Mouse (Mus musculus) MEL (cell line): ENCODE measurements around the gene Isoc2a. TPM values are rescaled to one million over a fixed set of nuclear protein-coding genes. Genes with fewer than 3 reads are reported as not detected.

Experiments used
- DNase-seq: peaks from one replicate; pipeline ENCODE4 v3.0.0; 2011; ENCODE audit warnings: low read depth, low spot score
- H3K27ac ChIP-seq: 2 replicates; pipeline ENCODE4 v1.5.1; 2012; ENCODE audit warnings: low read depth, mild to moderate bottlenecking, control low read depth, low read length, moderate library complexity; ENCODE audit not compliant: control insufficient read depth
- H3K27me3 ChIP-seq, 2 experiments: fragments of 150-350 bp in 1 of 2; sonication (generic) in 1 of 2; 2 replicates each; pipeline ENCODE4 v1.6.1; 2012; ENCODE audit warnings: low read length in 2 of 2, mild to moderate bottlenecking in 2 of 2, improper control_type of control experiment in 1 of 2, moderate library complexity in 1 of 2; ENCODE audit not compliant: insufficient read depth in 2 of 2, control insufficient read depth in 1 of 2
- H3K36me3 ChIP-seq, 2 experiments: 2 replicates each; pipeline ENCODE4 v1.6.1; 2012 to 2014; ENCODE audit warnings: low read length in 2 of 2, improper control_type of control experiment in 1 of 2, inconsistent platforms in 1 of 2, mild to moderate bottlenecking in 1 of 2; ENCODE audit not compliant: insufficient read depth in 2 of 2, control insufficient read depth in 1 of 2
- H3K4me1 ChIP-seq, 2 experiments: fragments of 150-350 bp in 1 of 2; sonication (generic) in 1 of 2; 2 replicates each; pipeline ENCODE4 v1.6.1; 2012; ENCODE audit warnings: low read length in 2 of 2, improper control_type of control experiment in 1 of 2, mild to moderate bottlenecking in 1 of 2; ENCODE audit not compliant: insufficient read depth in 2 of 2, control insufficient read depth in 1 of 2
- H3K4me3 ChIP-seq, 2 experiments: fragments of 150-350 bp in 1 of 2; sonication (generic) in 1 of 2; 2 replicates each; pipeline ENCODE4 v1.5.1; 2012; ENCODE audit warnings: low read depth in 2 of 2, low read length in 2 of 2, mild to moderate bottlenecking in 2 of 2, moderate library complexity in 2 of 2, control low read depth in 1 of 2, improper control_type of control experiment in 1 of 2; ENCODE audit not compliant: control insufficient read depth in 1 of 2, insufficient read depth in 1 of 2
- H3K79me2 ChIP-seq: 2 replicates; pipeline ENCODE4 v1.6.1; 2012; ENCODE audit warnings: mild to moderate bottlenecking, low read length, moderate library complexity; ENCODE audit not compliant: control insufficient read depth, poor library complexity, insufficient read depth
- H3K9ac ChIP-seq: 2 replicates; pipeline ENCODE4 v1.6.1; 2012; ENCODE audit warnings: low read depth, mild to moderate bottlenecking, control low read depth, low read length, moderate library complexity; ENCODE audit not compliant: control insufficient read depth, poor library complexity, severe bottlenecking
- H3K9me3 ChIP-seq: fragments of 150-350 bp; sonication (generic); replicated peaks from 2 replicates; pipeline ENCODE4 v1.6.1; 2012; ENCODE audit warnings: mild to moderate bottlenecking, low read length, improper control_type of control experiment, moderate library complexity; ENCODE audit not compliant: insufficient read depth
- BHLHE40 ChIP-seq: IDR thresholded peaks from 2 replicates; pipeline ENCODE4 v1.6.1; 2012; ENCODE audit warnings: low read depth, mild to moderate bottlenecking, inconsistent platforms, low read length, improper control_type of control experiment, borderline replicate concordance
- CTCF ChIP-seq, 3 experiments: IDR thresholded peaks in 2 of 3; conservative IDR thresholded peaks in 1 of 3; 2 replicates each; pipeline ENCODE4 v1.5.1; 2011 to 2012; ENCODE audit warnings: low read length in 3 of 3, low read depth in 2 of 3, mild to moderate bottlenecking in 2 of 3, improper control_type of control experiment in 1 of 3, inconsistent platforms in 1 of 3, mixed read lengths in 1 of 3, moderate library complexity in 1 of 3; ENCODE audit not compliant: control insufficient read depth in 1 of 3, insufficient read depth in 1 of 3, poor library complexity in 1 of 3, severe bottlenecking in 1 of 3
- EP300 ChIP-seq, 2 experiments: IDR thresholded peaks; 2 replicates each; pipeline ENCODE4 v1.6.1; 2011; ENCODE audit warnings: improper control_type of control experiment in 2 of 2, low read length in 2 of 2, low read depth in 1 of 2, mild to moderate bottlenecking in 1 of 2
- GABPA ChIP-seq: IDR thresholded peaks from 2 replicates; pipeline ENCODE4 v1.6.1; 2012; ENCODE audit warnings: low read depth, mild to moderate bottlenecking, inconsistent platforms, low read length, improper control_type of control experiment, moderate library complexity
- GATA1 ChIP-seq: IDR thresholded peaks from 2 replicates; pipeline ENCODE4 v1.6.1; 2011; ENCODE audit warnings: low read depth, low read length, improper control_type of control experiment
- MAZ ChIP-seq: IDR thresholded peaks from 2 replicates; pipeline ENCODE4 v1.6.1; 2012; ENCODE audit warnings: low read depth, mild to moderate bottlenecking, inconsistent platforms, low read length, improper control_type of control experiment
- MEF2A ChIP-seq: IDR thresholded peaks from 2 replicates; pipeline ENCODE4 v1.6.1; 2014; ENCODE audit warnings: low read depth, mild to moderate bottlenecking, inconsistent platforms, low read length, improper control_type of control experiment; ENCODE audit not compliant: poor library complexity, insufficient replicate concordance, severe bottlenecking; ENCODE audit errors: extremely low read depth
- MXI1 ChIP-seq: IDR thresholded peaks from 2 replicates; pipeline ENCODE4 v1.6.1; 2011; ENCODE audit warnings: mild to moderate bottlenecking, low read depth, low read length, improper control_type of control experiment
- MYB ChIP-seq: IDR thresholded peaks from 2 replicates; pipeline ENCODE4 v1.6.1; 2011; ENCODE audit warnings: mild to moderate bottlenecking, low read depth, low read length, improper control_type of control experiment
- MYC ChIP-seq: IDR thresholded peaks from 2 replicates; pipeline ENCODE4 v1.6.1; 2011; ENCODE audit warnings: low read depth, mild to moderate bottlenecking, low read length, improper control_type of control experiment, moderate library complexity
- NELFE ChIP-seq: IDR thresholded peaks from 2 replicates; pipeline ENCODE4 v1.6.1; 2011; ENCODE audit warnings: low read depth, low read length, improper control_type of control experiment
- POLR2AphosphoS5 ChIP-seq: IDR thresholded peaks from 2 replicates; pipeline ENCODE4 v1.6.1; 2012; ENCODE audit warnings: low read depth, borderline replicate concordance, mild to moderate bottlenecking, inconsistent platforms, low read length, moderate library complexity, mixed read lengths
- RAD21 ChIP-seq: IDR thresholded peaks from 2 replicates; pipeline ENCODE4 v1.6.1; 2011; ENCODE audit warnings: mild to moderate bottlenecking, low read depth, low read length, improper control_type of control experiment
- SIN3A ChIP-seq: IDR thresholded peaks from 2 replicates; pipeline ENCODE4 v1.6.1; 2012; ENCODE audit warnings: low read length, improper control_type of control experiment, inconsistent platforms
- SMC3 ChIP-seq: IDR thresholded peaks from 2 replicates; pipeline ENCODE4 v1.6.1; 2011; ENCODE audit warnings: low read depth, low read length, improper control_type of control experiment
- TCF12 ChIP-seq: IDR thresholded peaks from 2 replicates; pipeline ENCODE4 v1.6.1; 2014; ENCODE audit warnings: low read depth, mild to moderate bottlenecking, inconsistent platforms, low read length, improper control_type of control experiment, moderate library complexity
- ZNF384 ChIP-seq: IDR thresholded peaks from 2 replicates; pipeline ENCODE4 v1.6.1; 2012; ENCODE audit warnings: low read depth, mild to moderate bottlenecking, inconsistent platforms, low read length, improper control_type of control experiment
- polyA plus RNA-seq, 2 experiments: library from polyadenylated mRNA; stranded (reverse) in 1 of 2; unstranded in 1 of 2; fragments of >175 nt in 1 of 2; fragments of >200 nt in 1 of 2; gene quantifications; 2 replicates each; pipeline versions ENCODE4 v1.2.1 to v1.2.4; 2012; ENCODE audit warnings: low replicate concordance in 2 of 2, low read depth in 1 of 2; ENCODE audit not compliant: insufficient read length in 2 of 2, insufficient read depth in 1 of 2, missing spikeins in 1 of 2
- total RNA-seq: library from RNA; depleted of rRNA; stranded (reverse); fragments of 300-350 nt; gene quantifications from 2 replicates; pipeline ENCODE4 v1.2.3, GENCODE M21; 2012

Gene Isoc2a
- total and polyA plus RNA-seq, 3 experiments = 11.1 to 20.6 TPM; not detected in 1

- H3K36me3 ChIP-seq = no peaks in the 10 kb centered on the region
- H3K27me3 ChIP-seq = no peaks in the 10 kb centered on the region
- H3K9ac ChIP-seq = no peak overlapping the region
- no peaks in the 10 kb centered on the region for H3K9me3 ChIP-seq
- no peaks in the 10 kb centered on the region for H3K79me2 ChIP-seq
- DNase-seq = peak; percentile 54
- TF ChIP-seq NELFE (no peak), EP300 (IDR thresholded peaks at IDR 0.05; ENCODE audit: low read depth in 1 of 2, low read length in 2 of 2) (no peak), RAD21 (peak; percentile 60), TCF12 (no peak), MAZ (no peak), MYC (no peak), ZNF384 (no peak), MEF2A (no peak), SMC3 (peak; percentile 61), CTCF (IDR thresholded peaks at IDR 0.05 in 2 of 3, conservative IDR thresholded peaks at IDR 0.05 in 1 of 3; ENCODE audit: control insufficient read depth in 1 of 3, insufficient read depth in 1 of 3, low read depth in 2 of 3, low read length in 3 of 3, poor library complexity in 1 of 3, severe bottlenecking in 1 of 3) (peak; percentile 54 to 74 (median 62))
- TF ChIP-seq, all 39 proteins: peak for 3
- Histone ChIP-seq H3K4me1 (no peaks in the 10 kb centered on the region), H3K27ac (no peak overlapping the region), H3K4me3 (no peak overlapping the region)
Measured at GRCm38 (mm10) chr7:4901171-4901570, 24.2 kb downstream of the Isoc2a start.

- Histone ChIP-seq H3K36me3 (no peaks in the 10 kb centered on the region), H3K9me3 (no peaks in the 10 kb centered on the region), H3K4me3 (no peak overlapping the region), H3K79me2 (no peaks in the 10 kb centered on the region), H3K4me1 (no peaks in the 10 kb centered on the region), H3K27me3 (no peaks in the 10 kb centered on the region; a peak in 3 of 4 replicates), H3K9ac (no peak overlapping the region), H3K27ac (no peak overlapping the region)
- TF ChIP-seq MAZ (no peak), GABPA (no peak), MYB (no peak), ZNF384 (no peak), GATA1 (no peak), POLR2AphosphoS5 (no peak), BHLHE40 (no peak), MEF2A (no peak), MXI1 (no peak), SIN3A (no peak)
- DNase-seq = no peak
Measured at GRCm38 (mm10) chr7:4902404-4902803, 25.5 kb downstream of the Isoc2a start.
